Mouse (Mus musculus) embryonic facial prominence, embryonic 11.5 days (tissue): ENCODE results near the gene Dyx1c1. TPM values are rescaled to one million over a fixed set of nuclear protein-coding genes. Genes with fewer than 3 reads are reported as not detected.

Experiments
- ATAC-seq: fragments of 200-750 bp; cut with Nextera tagmentation; replicated peaks from 2 replicates; pipeline ENCODE4 v1.8.0; 2017; ENCODE audit warnings: low read depth; ENCODE audit not compliant: insufficient number of reproducible peaks, low FRiP score, low TSS enrichment
- DNase-seq: peaks from one replicate; pipeline ENCODE4 v3.0.0-alpha.2; 2015; ENCODE audit warnings: low spot score
- H3K27ac ChIP-seq: fragments of 300-500 bp; sonication (generic); replicated peaks from 2 replicates; pipeline ENCODE4 v1.5.1; 2014; ENCODE audit warnings: mild to moderate bottlenecking, low read depth, low read length, control low read depth
- H3K27me3 ChIP-seq: fragments of 300-500 bp; sonication (generic); 2 replicates; pipeline ENCODE4 v1.6.1; 2014; ENCODE audit warnings: mild to moderate bottlenecking, low read length, moderate library complexity, mixed read lengths; ENCODE audit not compliant: control insufficient read depth, insufficient read depth
- H3K36me3 ChIP-seq: fragments of 300-500 bp; sonication (generic); replicated peaks from 2 replicates; pipeline ENCODE4 v1.6.1; 2014; ENCODE audit warnings: low read depth, mild to moderate bottlenecking, low read length, moderate library complexity, mixed read lengths; ENCODE audit not compliant: control insufficient read depth, insufficient read depth
- H3K4me1 ChIP-seq: fragments of 300-500 bp; sonication (generic); 2 replicates; pipeline ENCODE4 v1.6.1; 2014; ENCODE audit warnings: low read length, mixed read lengths; ENCODE audit not compliant: control insufficient read depth, insufficient read depth
- H3K4me2 ChIP-seq: fragments of 300-500 bp; sonication (generic); 2 replicates; pipeline ENCODE4 v1.6.1; 2014; ENCODE audit warnings: low read depth, mild to moderate bottlenecking, control low read depth, low read length, moderate library complexity
- H3K4me3 ChIP-seq: fragments of 300-500 bp; sonication (generic); 2 replicates; pipeline ENCODE4 v1.5.1; 2014; ENCODE audit warnings: low read depth, low read length, control low read depth
- H3K9ac ChIP-seq: fragments of 300-500 bp; sonication (generic); replicated peaks from 2 replicates; pipeline ENCODE4 v1.6.1; 2014; ENCODE audit warnings: mild to moderate bottlenecking, control low read depth, low read length
- H3K9me3 ChIP-seq: fragments of 300-500 bp; sonication (generic); replicated peaks from 2 replicates; pipeline ENCODE4 v1.6.1; 2016; ENCODE audit warnings: mild to moderate bottlenecking, low read length, inconsistent platforms, mixed read lengths; ENCODE audit not compliant: control insufficient read depth
- WGBS: fragments of 180-500 bp; shearing (Covaris S2); extraction: QIAGEN DNeasy Blood & Tissue Kit; methylation state at CpG from one replicate; pipeline ENCODE4 v1.1.7; 2014; 5-methylcytosine and 5-hydroxymethylcytosine counted together
- polyA plus RNA-seq: library from polyadenylated mRNA; unstranded; fragments of >200 nt; fragmentation: Nextera tagmentation; extraction: Ambion mirVana; gene quantifications from 2 replicates; pipeline ENCODE4 v1.2.1, GENCODE M21; 2014

Gene Dyx1c1
- polyA plus RNA-seq, 1 experiment from 2014 or later: 1.5 TPM

- Histone ChIP-seq H3K9ac (no peak overlapping the region), H3K4me1 (no peaks in the 10 kb centered on the region), H3K27ac (no peak overlapping the region), H3K4me2 (no peak overlapping the region), H3K27me3 (no peaks in the 10 kb centered on the region), H3K4me3 (no peak overlapping the region), H3K36me3 (no peaks in the 10 kb centered on the region), H3K9me3 (no peaks in the 10 kb centered on the region)
- WGBS: 95% methylated on average over 1 of the region's 1 CpGs
- ATAC-seq (no peak), DNase-seq (no peak)
Observed at GRCm38 (mm10) chr9:72975242-72975641, 16.7 kb downstream of the Dyx1c1 start.

- H3K27ac ChIP-seq: no peak overlapping the region
- H3K4me3 ChIP-seq: no peak overlapping the region
- ATAC-seq (no peak), DNase-seq (no peak)
- H3K27me3 ChIP-seq: no peaks in the 10 kb centered on the region
- no peak overlapping the region for H3K4me2 ChIP-seq
- 67% methylated on average over 2 of the region's 2 CpGs for WGBS
- H3K9me3 ChIP-seq: no peaks in the 10 kb centered on the region
- H3K9ac ChIP-seq: no peak overlapping the region
- no peaks in the 10 kb centered on the region for H3K36me3 ChIP-seq
- no peaks in the 10 kb centered on the region for H3K4me1 ChIP-seq
Observed at GRCm38 (mm10) chr9:72983066-72983465, 24.5 kb downstream of the Dyx1c1 start.

- Histone ChIP-seq H3K9ac (peak within 1 kb of the TSS; percentile 69), H3K27me3 (no peaks in the 10 kb centered on the region), H3K4me3 (peak within 1 kb of the TSS; percentile 58), H3K9me3 (no peaks in the 10 kb centered on the region), H3K4me1 (no peaks in the 10 kb centered on the region), H3K36me3 (no peaks in the 10 kb centered on the region), H3K4me2 (peak within 1 kb of the TSS; percentile 77), H3K27ac (no peak within 1 kb of the TSS)
- peak; percentile 98 for DNase-seq
- under 1% methylated on average over 86 of the region's 88 CpGs for WGBS
- peak; percentile 98 for ATAC-seq
Observed at GRCm38 (mm10) chr9:72985250-72986220, 26.9 kb downstream of the Dyx1c1 start, which contains the start of the genes Ccpg1os and Ccpg1. Ccpg1os (minus strand) TSS chr9:72985382. Ccpg1 (plus strand) TSS chr9:72985429.

- 70% methylated on average over 3 of the region's 3 CpGs for WGBS
- Histone ChIP-seq H3K4me1 (no peaks in the 10 kb centered on the region), H3K4me2 (no peak overlapping the region), H3K4me3 (no peak overlapping the region), H3K36me3 (no peaks in the 10 kb centered on the region), H3K27ac (no peak overlapping the region), H3K9ac (no peak overlapping the region), H3K9me3 (no peaks in the 10 kb centered on the region), H3K27me3 (no peaks in the 10 kb centered on the region)
- ATAC-seq (no peak), DNase-seq (no peak)
Observed at GRCm38 (mm10) chr9:72987703-72988102, 29.1 kb downstream of the Dyx1c1 start.

- no peaks in the 10 kb centered on the region for H3K4me1 ChIP-seq
- H3K9ac ChIP-seq: no peak overlapping the region
- no peak overlapping the region for H3K4me2 ChIP-seq
- H3K4me3 ChIP-seq: no peak overlapping the region
- no peak for DNase-seq
- no peak for ATAC-seq
- no peaks in the 10 kb centered on the region for H3K27me3 ChIP-seq
- WGBS: 88% methylated on average over 5 of the region's 5 CpGs
- H3K9me3 ChIP-seq: no peaks in the 10 kb centered on the region
- H3K36me3 ChIP-seq: no peaks in the 10 kb centered on the region
- no peak overlapping the region for H3K27ac ChIP-seq
Observed at GRCm38 (mm10) chr9:72988706-72989105, 30.1 kb downstream of the Dyx1c1 start.

GRCm38 (mm10) chr9:72991420-72991819 lies 32.8 kb downstream of the Dyx1c1 start:
- Histone ChIP-seq H3K4me1 (no peaks in the 10 kb centered on the region), H3K9me3 (no peaks in the 10 kb centered on the region), H3K4me2 (no peak overlapping the region), H3K27me3 (no peaks in the 10 kb centered on the region), H3K9ac (no peak overlapping the region), H3K36me3 (no peaks in the 10 kb centered on the region), H3K4me3 (no peak overlapping the region), H3K27ac (no peak overlapping the region)
- 98% methylated on average over 2 of the region's 2 CpGs for WGBS
- ATAC-seq: no peak
- DNase-seq: no peak

- ATAC-seq (no peak), DNase-seq (no peak)
- Histone ChIP-seq H3K4me1 (no peaks in the 10 kb centered on the region), H3K9ac (no peak overlapping the region), H3K36me3 (no peaks in the 10 kb centered on the region), H3K4me3 (no peak overlapping the region), H3K9me3 (no peaks in the 10 kb centered on the region), H3K27me3 (no peaks in the 10 kb centered on the region), H3K27ac (no peak overlapping the region), H3K4me2 (no peak overlapping the region)
- WGBS: 85% methylated on average over 5 of the region's 5 CpGs
Observed at GRCm38 (mm10) chr9:72992576-72992975, 34.0 kb downstream of the Dyx1c1 start.

GRCm38 (mm10) chr9:72996167-72996566 lies 37.6 kb downstream of the Dyx1c1 start:
- Histone ChIP-seq H3K4me3 (no peak overlapping the region), H3K9me3 (no peaks in the 10 kb centered on the region), H3K4me1 (no peaks in the 10 kb centered on the region), H3K9ac (no peak overlapping the region), H3K36me3 (no peaks in the 10 kb centered on the region), H3K4me2 (no peak overlapping the region), H3K27me3 (no peaks in the 10 kb centered on the region), H3K27ac (no peak overlapping the region)
- DNase-seq: no peak
- ATAC-seq: no peak
